Mouse (Mus musculus) liver, embryonic 16.5 days (tissue): ENCODE measurements around the gene Slc6a11. TPM values are rescaled to one million over a fixed set of nuclear protein-coding genes. Genes with fewer than 3 reads are reported as not detected.

Experiments used
- polyA plus RNA-seq: library from polyadenylated mRNA; unstranded; fragments of >200 nt; fragmentation: Nextera tagmentation; extraction: Ambion mirVana; gene quantifications from 2 replicates; pipeline ENCODE4 v1.2.1, GENCODE M21; 2015

The Slc6a11 gene
- polyA plus RNA-seq, 1 experiment from 2014 or later = not detected

Other genes with a start within 250 kb of the Slc6a11 start
- 2.1 and 2.6 TPM in 2 replicates for gene Atp2b2, start 88.6 kb upstream of the Slc6a11 start, polyA plus RNA-seq
- gene Slc6a1, start 151.4 kb downstream of the Slc6a11 start, polyA plus RNA-seq = 0.04 TPM in 2 replicates